Mouse (Mus musculus) limb, embryonic 11.5 days (tissue): ENCODE measurements around the gene Ndc80. TPM values are rescaled to one million over a fixed set of nuclear protein-coding genes. Genes with fewer than 3 reads are reported as not detected.
A peak's percentile ranks its signal among the peaks of the same experiment; 100 is the strongest.
"Not testable (repeated sequence)": the region's sequence is repeated elsewhere in the genome, so short reads cannot be mapped to it uniquely, and the experiment has no call there.

ENCODE experiments used
- ATAC-seq: fragments of 200-750 bp; cut with Nextera tagmentation; 2 replicates; pipeline ENCODE4 v1.8.0; 2017; ENCODE audit warnings: low read depth; ENCODE audit not compliant: insufficient number of reproducible peaks, low FRiP score, low TSS enrichment
- DNase-seq: peaks from one replicate; pipeline ENCODE4 v3.0.0-alpha.2; 2015; ENCODE audit warnings: low spot score
- H3K27ac ChIP-seq: fragments of 300-500 bp; sonication (generic); replicated peaks from 2 replicates; pipeline ENCODE4 v1.5.1; 2014; ENCODE audit warnings: low read depth, mild to moderate bottlenecking, low read length
- H3K27me3 ChIP-seq: fragments of 300-500 bp; sonication (generic); 2 replicates; pipeline ENCODE4 v1.6.1; 2014; ENCODE audit warnings: mild to moderate bottlenecking, low read length, mixed read lengths; ENCODE audit not compliant: control insufficient read depth, insufficient read depth
- H3K36me3 ChIP-seq: fragments of 300-500 bp; sonication (generic); 2 replicates; pipeline ENCODE4 v1.6.1; 2014; ENCODE audit warnings: mild to moderate bottlenecking, low read length, moderate library complexity, mixed read lengths; ENCODE audit not compliant: control insufficient read depth, insufficient read depth
- H3K4me1 ChIP-seq: fragments of 300-500 bp; sonication (generic); 2 replicates; pipeline ENCODE4 v1.6.1; 2014; ENCODE audit warnings: low read length, mixed read lengths; ENCODE audit not compliant: control insufficient read depth, insufficient read depth
- H3K4me2 ChIP-seq: fragments of 300-500 bp; sonication (generic); 2 replicates; pipeline ENCODE4 v1.6.1; 2014; ENCODE audit warnings: low read depth, mild to moderate bottlenecking, moderate library complexity; ENCODE audit not compliant: severe bottlenecking
- H3K4me3 ChIP-seq: fragments of 300-500 bp; sonication (generic); 2 replicates; pipeline ENCODE4 v1.5.1; 2014; ENCODE audit warnings: low read depth, low read length
- H3K9ac ChIP-seq: fragments of 300-500 bp; sonication (generic); 2 replicates; pipeline ENCODE4 v1.6.1; 2014; ENCODE audit warnings: mild to moderate bottlenecking, low read length
- H3K9me3 ChIP-seq: fragments of 300-500 bp; sonication (generic); 2 replicates; pipeline ENCODE4 v1.6.1; 2016; ENCODE audit warnings: low read length; ENCODE audit not compliant: control insufficient read depth
- WGBS: fragments of 180-500 bp; shearing (Covaris S2); extraction: QIAGEN DNeasy Blood & Tissue Kit; methylation state at CpG from one replicate; pipeline ENCODE4 v1.1.7; 2014; 5-methylcytosine and 5-hydroxymethylcytosine counted together
- polyA plus RNA-seq: library from polyadenylated mRNA; unstranded; fragments of >200 nt; fragmentation: Nextera tagmentation; extraction: Ambion mirVana; gene quantifications from 2 replicates; pipeline ENCODE4 v1.2.1, GENCODE M21; 2014

Ndc80 gene
- polyA plus RNA-seq, 1 experiment from 2014 or later = 66.3 TPM

- peak; percentile 94 for DNase-seq
- H3K9me3 ChIP-seq = no peaks in the 10 kb centered on the region
- ATAC-seq = peak; percentile 93
- H3K4me1 ChIP-seq = peaks cover 3% of the 10 kb centered on the region; the same call in 1 of the 2 replicates
- peak within 1 kb of the TSS; percentile 76 for H3K4me2 ChIP-seq
- peak within 1 kb of the TSS; percentile 94 for H3K4me3 ChIP-seq
- peak within 1 kb of the TSS; percentile 91 for H3K9ac ChIP-seq
- WGBS = under 1% methylated on average over 93 of the region's 109 CpGs
- peak within 1 kb of the TSS; percentile 95 for H3K27ac ChIP-seq
- no peaks in the 10 kb centered on the region for H3K27me3 ChIP-seq
- no peaks in the 10 kb centered on the region for H3K36me3 ChIP-seq
Observed at GRCm38 (mm10) chr17:71474762-71475704, 51.6 kb downstream of the Ndc80 start, which contains the start of gene Smchd1. TSS of gene Smchd1 (minus strand) at chr17:71475343.

GRCm38 (mm10) chr17:71474128-71474527 lies 52.5 kb downstream of the Ndc80 start:
- DNase-seq = no peak
- 16% methylated on average over 8 of the region's 8 CpGs for WGBS
- Histone ChIP-seq H3K9ac (peak overlapping the region; percentile 91), H3K36me3 (no peaks in the 10 kb centered on the region), H3K4me1 (peaks cover 3% of the 10 kb centered on the region; the same call in 1 of the 2 replicates), H3K4me3 (peak overlapping the region; percentile 94), H3K27ac (no peak overlapping the region), H3K27me3 (no peaks in the 10 kb centered on the region), H3K9me3 (no peaks in the 10 kb centered on the region), H3K4me2 (peak overlapping the region; percentile 76)
- ATAC-seq = no peak

DNA sequence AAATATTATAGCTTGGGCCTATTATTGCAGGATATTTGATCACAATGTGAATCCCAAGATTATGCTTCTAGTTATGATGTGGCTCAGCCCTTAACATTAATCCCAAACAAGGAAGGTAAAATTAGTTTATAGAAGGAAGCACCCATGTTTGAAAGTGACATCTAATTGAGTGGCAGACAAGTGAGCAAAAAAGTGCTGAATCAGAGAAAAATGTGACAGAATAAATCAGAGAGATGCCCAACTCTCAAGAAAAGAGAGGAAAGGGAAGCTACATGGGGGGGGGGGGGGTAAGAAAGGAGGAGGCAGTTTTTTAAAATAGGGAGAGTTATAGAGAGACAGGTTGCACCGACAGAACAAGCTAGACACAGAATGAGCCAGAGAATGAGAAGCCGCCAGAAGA lies 55.4 kb downstream of the Ndc80 start:
- Histone ChIP-seq H3K36me3 (no peaks in the 10 kb centered on the region), H3K27ac (no peak overlapping the region), H3K27me3 (no peaks in the 10 kb centered on the region), H3K9me3 (no peaks in the 10 kb centered on the region), H3K4me2 (no peak overlapping the region), H3K4me3 (no peak overlapping the region), H3K9ac (no peak overlapping the region), H3K4me1 (peaks cover 3% of the 10 kb centered on the region; the same call in 1 of the 2 replicates)
- no peak for ATAC-seq
- DNase-seq = no peak
- WGBS = 90% methylated on average over 2 of the region's 2 CpGs

DNA sequence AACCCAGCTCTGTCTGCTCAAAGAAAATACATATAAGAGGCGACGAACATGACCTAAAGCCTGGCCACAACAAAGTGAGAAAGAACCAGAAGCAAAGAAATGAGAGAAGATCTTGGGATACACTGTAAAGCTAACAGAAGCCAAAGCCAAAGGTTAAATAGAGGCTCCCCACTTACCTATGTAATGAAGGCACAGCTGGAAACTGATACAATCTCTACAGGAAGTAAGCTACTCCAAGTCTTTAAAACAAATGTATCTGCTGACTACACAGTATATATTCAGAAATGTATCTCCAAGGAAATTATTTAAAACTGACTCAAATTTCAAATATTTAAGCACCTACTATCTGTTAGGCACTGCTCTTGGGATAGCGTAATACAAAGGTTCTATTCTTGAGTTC lies 66.3 kb downstream of the Ndc80 start:
- no peak for ATAC-seq
- Histone ChIP-seq H3K9ac (no peak overlapping the region), H3K4me3 (no peak overlapping the region), H3K27ac (no peak overlapping the region), H3K9me3 (no peaks in the 10 kb centered on the region), H3K4me1 (no peaks in the 10 kb centered on the region), H3K4me2 (no peak overlapping the region), H3K36me3 (peaks cover 2% of the 10 kb centered on the region; the same call in 1 of the 2 replicates), H3K27me3 (no peaks in the 10 kb centered on the region)
- 96% methylated on average over 3 of the region's 3 CpGs for WGBS
- DNase-seq = no peak

DNA sequence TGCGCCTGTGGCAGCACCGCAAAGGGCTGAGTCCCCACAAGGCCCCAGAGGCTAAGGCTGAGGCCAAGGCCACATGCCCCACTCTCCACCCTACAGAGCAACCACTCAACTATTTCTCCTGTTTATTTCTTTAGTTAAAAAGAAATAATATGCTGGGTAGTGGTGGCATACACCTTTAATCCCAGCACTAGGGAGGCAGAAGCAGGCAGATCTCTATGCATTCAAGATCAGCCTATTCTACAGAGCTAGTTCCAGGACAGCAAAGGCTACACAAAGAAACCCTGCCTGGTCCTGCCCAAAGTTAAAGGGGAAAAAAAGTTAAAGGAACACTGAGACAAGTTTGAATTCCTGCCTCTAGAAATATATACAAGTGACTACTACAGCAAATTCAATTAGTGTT lies 66.8 kb downstream of the Ndc80 start, which contains the start of gene Gm4707:
Gene Gm4707 (minus strand): TSS at position 101 of the 400 bp plus-strand sequence.
- no peak for DNase-seq
- H3K36me3 ChIP-seq = peaks cover 2% of the 10 kb centered on the region; the same call in 1 of the 2 replicates
- ATAC-seq = no peak
- H3K27me3 ChIP-seq = no peaks in the 10 kb centered on the region
- no peaks in the 10 kb centered on the region for H3K4me1 ChIP-seq
- no peak within 1 kb of the TSS for H3K9ac ChIP-seq
- H3K27ac ChIP-seq = no peak within 1 kb of the TSS
- no peak within 1 kb of the TSS for H3K4me2 ChIP-seq
- H3K4me3 ChIP-seq = no peak within 1 kb of the TSS
- 95% methylated on average over 2 of the region's 2 CpGs for WGBS
- no peaks in the 10 kb centered on the region for H3K9me3 ChIP-seq

DNA sequence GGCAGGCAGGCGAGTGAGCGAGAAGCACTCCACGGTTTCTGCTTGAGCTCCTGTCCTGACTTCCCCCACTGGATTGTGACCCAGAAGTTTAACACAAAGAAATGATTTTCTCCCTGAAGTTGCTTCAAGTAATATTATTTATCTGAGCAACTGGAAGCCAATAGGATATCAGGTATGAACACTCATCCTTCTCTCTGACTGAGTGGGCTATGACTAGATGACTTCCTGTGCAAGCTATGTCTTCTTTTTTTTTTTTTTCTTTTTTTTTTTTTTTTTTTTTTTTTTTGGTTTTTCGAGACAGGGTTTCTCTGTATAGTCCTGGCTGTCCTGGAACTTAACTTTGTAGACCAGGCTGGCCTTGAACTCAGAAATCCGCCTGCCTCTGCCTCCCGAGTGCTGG lies 69.3 kb downstream of the Ndc80 start:
- not testable (repeated sequence) for DNase-seq, H3K4me1 ChIP-seq
- WGBS = 94% methylated on average over 6 of the region's 6 CpGs

More for the DNA sequence above, 69.3 kb downstream of the Ndc80 start:
- H3K9ac ChIP-seq, H3K36me3 ChIP-seq, ATAC-seq, H3K4me3 ChIP-seq, H3K27ac ChIP-seq, H3K27me3 ChIP-seq, H3K4me2 ChIP-seq, H3K9me3 ChIP-seq: not testable (repeated sequence)

Other genes with a start within 250 kb of the Ndc80 start
- gene Emilin2, start 214.9 kb downstream of the Ndc80 start, polyA plus RNA-seq = 15.8 and 20.3 TPM in 2 replicates
- 3.3 and 4.7 TPM in 2 replicates for gene Gm4707, start 66.9 kb downstream of the Ndc80 start, polyA plus RNA-seq
- 96.3 and 104 TPM in 2 replicates for gene Smchd1, start 51.5 kb downstream of the Ndc80 start, polyA plus RNA-seq
- 0.96 and 0.97 TPM in 2 replicates for gene Spdya, start 25.2 kb upstream of the Ndc80 start, polyA plus RNA-seq
- gene Wdr43, start 89.0 kb upstream of the Ndc80 start, polyA plus RNA-seq = 104 and 106 TPM in 2 replicates
- gene Togaram2, start 146.4 kb upstream of the Ndc80 start, polyA plus RNA-seq = not detected in 2 replicates
- not detected in 2 replicates for gene Pcare, start 226.0 kb upstream of the Ndc80 start, polyA plus RNA-seq
- 2.7 and 4.6 TPM in 2 replicates for gene Clip4, start 241.6 kb upstream of the Ndc80 start, polyA plus RNA-seq